Mouse (Mus musculus) neutrophil, adult 5-6 weeks (primary cell): Measurements from ENCODE around the gene Adcy10. TPM values are rescaled to one million over a fixed set of nuclear protein-coding genes. Genes with fewer than 3 reads are reported as not detected.

Experiments
- ATAC-seq: fragments of 151-379, 151-347 bp; 2 replicates; pipeline ENCODE4 v1.8.0; 2017; ENCODE audit warnings: mild to moderate bottlenecking, moderate TSS enrichment; ENCODE audit not compliant: insufficient number of reproducible peaks, poor library complexity, low FRiP score, severe bottlenecking; ENCODE audit errors: extremely low read depth
- total RNA-seq: library from RNA; stranded (forward); fragments of 200-1000 nt; gene quantifications from 2 replicates; pipeline ENCODE4 v1.2.3, GENCODE M21; 2017

Adcy10 gene
- total RNA-seq, 1 experiment from 2014 or later = 0.23 TPM

- ATAC-seq = no peak
These were observed 21.3 kb downstream of the Adcy10 start for GRCm38 (mm10) chr1:165506303-165506702.

DNA sequence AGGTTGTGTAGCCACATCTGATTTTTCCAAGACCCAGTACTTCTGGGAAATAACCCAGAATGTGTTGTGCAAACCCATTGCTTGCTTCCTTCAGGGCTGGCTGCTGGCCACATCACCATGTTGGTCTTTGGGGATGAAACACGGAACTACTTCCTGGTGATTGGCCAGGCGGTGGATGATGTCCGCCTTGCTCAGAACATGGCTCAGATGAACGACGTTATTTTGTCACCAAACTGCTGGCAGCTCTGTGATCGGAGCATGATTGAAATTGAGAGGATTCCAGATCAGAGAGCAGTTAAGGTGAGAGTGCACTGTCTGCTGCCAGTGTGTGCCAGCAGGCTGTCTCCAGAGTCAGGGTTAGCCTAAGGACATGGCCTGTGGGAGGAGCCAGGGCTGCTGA is 25.2 kb downstream of the Adcy10 start:
- ATAC-seq = no peak

GRCm38 (mm10) chr1:165520716-165521115 is 35.7 kb downstream of the Adcy10 start:
- ATAC-seq = no peak

DNA sequence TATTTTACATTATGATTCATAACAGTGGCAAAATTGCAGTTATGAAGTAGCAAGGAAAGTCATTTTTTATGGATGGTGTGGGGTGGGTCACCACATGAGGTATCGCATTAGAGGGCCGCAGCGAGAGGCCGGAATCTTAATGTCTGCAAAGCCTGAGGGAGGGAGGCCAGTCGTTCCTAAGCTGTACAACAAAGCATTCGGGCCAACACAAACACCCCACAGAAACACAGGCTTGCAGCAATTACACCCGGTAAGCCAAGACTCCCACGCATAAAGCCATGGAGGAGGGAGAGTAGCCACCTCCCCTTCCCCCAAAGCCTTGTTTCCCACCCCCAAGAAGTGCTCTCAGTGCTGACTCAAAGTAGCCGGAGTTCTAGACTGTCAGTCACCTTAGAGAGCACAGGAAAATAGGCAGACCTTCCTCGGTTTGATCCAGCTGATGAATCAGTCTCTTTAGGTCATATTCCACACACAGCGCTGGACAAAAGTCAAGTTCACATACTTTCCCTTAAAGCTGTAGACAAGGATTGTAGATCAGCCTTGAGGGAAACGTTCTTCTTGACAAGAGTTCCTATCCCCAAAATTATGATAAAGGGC is 51.2 kb downstream of the Adcy10 start:
- ATAC-seq = no peak

DNA sequence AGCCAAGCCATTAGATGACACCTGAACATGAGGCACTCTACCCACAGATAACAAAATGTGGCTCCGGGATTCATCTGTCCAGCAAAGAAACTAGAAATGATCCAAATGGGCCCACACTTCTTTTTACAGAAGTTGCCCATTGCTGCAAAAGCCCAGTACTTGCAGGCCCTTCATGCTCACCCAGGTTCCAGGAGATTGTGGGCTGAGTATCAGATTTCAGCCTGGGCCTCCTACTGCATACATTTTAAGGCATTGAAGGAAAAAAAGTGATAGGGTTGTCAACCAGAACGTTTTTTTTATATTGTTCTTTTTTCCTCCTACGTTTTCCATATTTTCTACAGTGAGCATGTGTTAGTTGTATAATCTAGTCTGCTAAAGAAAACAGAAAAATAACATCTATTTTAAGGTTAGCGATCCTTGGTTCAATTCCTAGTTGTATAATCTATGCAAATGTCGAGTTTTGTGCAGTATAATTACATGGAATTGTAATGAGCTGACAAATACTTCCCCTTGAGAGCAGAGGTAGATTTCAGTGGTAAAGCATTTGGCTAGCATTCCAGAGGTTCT is 52.3 kb downstream of the Adcy10 start:
- no peak for ATAC-seq

DNA sequence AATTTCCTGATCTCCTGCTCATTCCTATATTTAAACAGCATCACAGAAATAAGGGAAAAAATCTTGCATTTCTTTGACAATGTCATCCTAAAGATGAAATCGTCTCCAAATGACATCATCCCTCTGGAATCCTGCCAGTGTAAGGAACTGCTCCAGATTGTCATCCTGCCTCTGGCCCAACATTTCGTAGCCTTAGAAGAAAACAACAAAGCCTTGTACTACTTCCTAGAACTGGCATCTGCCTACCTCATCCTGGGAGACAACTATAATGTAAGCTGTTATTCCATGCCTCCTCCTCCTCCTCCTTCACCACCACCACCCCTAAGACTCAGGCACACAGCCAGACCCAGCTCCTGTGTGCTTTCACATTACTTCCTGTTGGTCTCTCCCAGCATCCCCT is 71.7 kb downstream of the Adcy10 start:
- ATAC-seq = no peak

GRCm38 (mm10) chr1:165559073-165559472 is 74.1 kb downstream of the Adcy10 start:
- ATAC-seq = no peak

GRCm38 (mm10) chr1:165565283-165565682 is 80.3 kb downstream of the Adcy10 start:
- ATAC-seq = no peak

DNA sequence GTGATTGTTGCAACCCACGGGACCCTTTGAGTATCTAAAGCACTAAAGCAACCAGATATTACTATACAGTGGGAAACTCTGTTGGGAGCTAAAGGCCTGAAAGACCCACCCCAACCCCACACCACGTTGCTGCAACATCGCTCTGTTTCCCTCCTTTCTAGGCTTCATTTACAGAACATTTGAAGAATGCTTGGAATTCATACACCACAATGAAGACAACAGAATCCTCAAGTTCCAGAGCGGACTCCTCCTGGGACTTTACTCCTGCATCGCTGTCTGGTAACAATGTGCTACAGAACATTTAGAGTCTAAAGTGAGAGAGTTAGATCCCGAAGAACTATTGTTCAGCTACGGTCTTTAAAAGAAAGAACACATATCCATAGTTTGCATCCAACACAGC is 82.5 kb downstream of the Adcy10 start:
- ATAC-seq = no peak

DNA sequence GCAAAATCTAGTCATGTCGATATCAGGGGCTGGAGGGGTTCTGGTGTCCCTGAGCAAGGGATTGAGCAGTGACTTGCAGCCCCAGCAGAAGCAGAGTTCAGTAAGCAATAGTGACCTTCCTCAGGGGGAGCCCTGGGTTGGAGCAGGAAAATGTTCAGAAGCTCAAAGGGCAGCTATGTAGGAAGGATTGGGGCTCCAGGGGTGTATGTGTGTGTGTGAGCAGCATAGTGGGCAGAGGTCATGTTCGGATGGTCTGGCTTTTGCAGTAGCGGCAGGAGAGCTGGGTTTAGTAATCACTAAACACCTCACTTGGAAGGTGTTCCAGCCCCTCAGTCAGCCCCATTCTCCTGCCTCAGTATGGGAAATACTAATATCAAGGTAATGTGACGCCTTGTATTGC is 91.0 kb downstream of the Adcy10 start:
- no peak for ATAC-seq

DNA sequence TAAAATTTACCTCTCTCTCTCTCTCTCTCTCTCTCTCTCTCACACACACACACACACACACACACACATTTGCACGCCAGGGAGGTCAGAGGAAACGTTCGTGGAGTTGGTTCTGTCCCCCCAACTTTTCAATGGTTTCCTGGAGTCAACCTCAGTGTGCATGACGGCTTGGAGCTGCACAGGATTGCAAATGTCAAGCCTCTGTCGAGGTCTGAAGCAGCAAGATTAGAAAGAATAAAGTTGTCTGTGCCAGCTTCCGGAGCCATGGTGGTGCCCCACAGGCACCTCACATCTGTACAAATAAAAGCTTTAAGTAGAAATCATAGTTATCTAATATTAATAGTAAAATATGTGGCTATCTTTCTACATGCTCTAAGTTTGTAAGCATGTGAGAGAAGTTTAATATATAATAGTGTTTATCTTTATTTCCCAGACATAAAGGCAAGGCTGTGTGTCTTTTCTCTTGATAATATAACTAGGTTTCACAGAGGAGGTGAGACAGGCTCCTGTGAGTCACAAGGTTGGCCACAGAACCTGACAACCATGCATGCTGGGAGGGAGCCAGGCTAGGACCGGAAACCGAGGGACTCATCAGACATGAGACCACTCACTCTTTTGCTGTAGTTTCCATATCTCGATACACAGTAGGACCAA is 91.6 kb downstream of the Adcy10 start:
- ATAC-seq = no peak

DNA sequence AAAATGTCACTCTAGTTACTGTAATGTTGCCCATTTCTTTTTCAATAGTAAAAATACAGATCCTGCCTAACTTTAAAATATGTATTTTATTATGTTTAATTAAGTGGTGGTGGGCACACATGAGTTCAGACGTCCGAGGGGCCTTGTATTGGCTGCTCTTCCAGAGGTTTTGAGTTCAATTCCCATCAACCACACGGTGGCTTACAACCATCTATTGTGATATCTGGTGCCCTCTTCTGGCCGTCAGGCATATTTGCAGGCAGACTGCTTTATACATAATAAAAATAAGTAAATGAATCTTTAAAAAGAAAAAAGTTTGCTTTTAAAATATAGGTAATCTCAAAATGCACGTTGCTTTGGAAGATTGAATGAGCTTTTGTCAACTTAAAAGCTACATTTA is 94.3 kb downstream of the Adcy10 start:
- ATAC-seq = no peak

- ATAC-seq = no peak
These were observed 96.3 kb downstream of the Adcy10 start for GRCm38 (mm10) chr1:165581255-165581654.

- peak; percentile 94 for ATAC-seq
These were observed 98.7 kb downstream of the Adcy10 start for GRCm38 (mm10) chr1:165583529-165584184.

DNA sequence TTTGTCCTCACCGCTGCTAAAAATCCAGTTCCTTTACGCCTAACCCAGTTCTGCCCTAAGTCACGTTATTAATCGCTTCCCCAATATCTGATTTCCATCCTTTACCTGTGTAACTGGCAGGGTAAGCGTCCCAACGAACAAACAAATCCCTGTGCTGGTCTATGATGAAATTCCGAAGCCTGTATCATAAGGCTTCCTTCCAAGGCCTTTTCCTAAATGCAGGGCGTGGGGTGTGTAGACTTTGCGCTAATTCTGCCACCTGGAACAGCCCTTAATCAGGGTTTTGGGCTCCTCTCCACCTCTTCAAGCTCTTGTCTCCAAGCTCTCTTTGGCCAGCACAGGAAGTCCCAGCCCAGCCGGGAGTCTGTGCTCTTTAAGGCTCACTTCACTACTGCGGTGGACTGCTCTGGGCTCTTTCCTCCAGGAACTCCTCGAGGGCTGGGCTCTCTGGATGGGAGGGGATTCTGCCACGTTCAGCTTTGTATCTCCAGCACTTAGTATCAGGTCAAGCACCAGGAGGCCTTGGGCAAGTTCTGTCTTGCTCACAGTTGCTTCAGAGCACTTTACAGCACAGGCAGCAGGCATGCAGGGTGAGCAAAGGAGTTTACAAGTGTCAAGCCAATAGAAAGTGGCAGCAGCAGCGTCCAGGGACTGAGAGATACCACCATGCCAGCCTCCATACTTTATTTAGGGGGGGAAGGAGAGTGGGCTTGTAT is 100.6 kb downstream of the Adcy10 start:
- no peak for ATAC-seq

GRCm38 (mm10) chr1:165586366-165586765 is 101.4 kb downstream of the Adcy10 start:
- ATAC-seq = no peak

- no peak for ATAC-seq
These were observed 102.9 kb downstream of the Adcy10 start for GRCm38 (mm10) chr1:165587845-165588244.

GRCm38 (mm10) chr1:165589280-165590048 is 104.5 kb downstream of the Adcy10 start:
- peak; percentile 65 for ATAC-seq

GRCm38 (mm10) chr1:165590760-165591159 is 105.8 kb downstream of the Adcy10 start:
- no peak for ATAC-seq
